Mouse (Mus musculus): ENCODE results near the gene Sox5.

The Sox5 gene

GRCm38 (mm10) chr6:144485578-144485977 lies 296.2 kb downstream of the Sox5 start:
- CTCF ChIA-PET: interaction anchor here (0.6 kb wide), 1 partner anchor 16 kb away, joined by 8 read pairs; no protein-coding TSS in a partner anchor

GRCm38 (mm10) chr6:144483166-144483565 lies 298.6 kb downstream of the Sox5 start:
- CTCF ChIA-PET: no interaction called here

GRCm38 (mm10) chr6:144480648-144481528 lies 300.9 kb downstream of the Sox5 start:
- CTCF ChIA-PET: no interaction called here

- CTCF ChIA-PET: no interaction called here
Observed at GRCm38 (mm10) chr6:144479861-144480260, 301.9 kb downstream of the Sox5 start.

- CTCF ChIA-PET: no interaction called here
Observed at GRCm38 (mm10) chr6:144477287-144478064, 304.3 kb downstream of the Sox5 start.

- CTCF ChIA-PET: interaction anchor here (0.7 kb wide), 1 partner anchor 241 kb away, joined by 5 read pairs; no protein-coding TSS in a partner anchor
Observed at GRCm38 (mm10) chr6:144473437-144473836, 308.3 kb downstream of the Sox5 start.

GRCm38 (mm10) chr6:144472089-144472900 lies 309.5 kb downstream of the Sox5 start:
- CTCF ChIA-PET: no interaction called here

- CTCF ChIA-PET: no interaction called here
Observed at GRCm38 (mm10) chr6:144466711-144467110, 315.1 kb downstream of the Sox5 start.

- CTCF ChIA-PET: interaction anchor here (0.6 kb wide), 1 partner anchor 1244 kb away, joined by 6 read pairs; no protein-coding TSS in a partner anchor
Observed at GRCm38 (mm10) chr6:144463691-144464090, 318.1 kb downstream of the Sox5 start.

- CTCF ChIA-PET: interaction anchor here (0.6 kb wide), 1 partner anchor 1244 kb away, joined by 6 read pairs; no protein-coding TSS in a partner anchor
Observed at GRCm38 (mm10) chr6:144463274-144463673, 318.5 kb downstream of the Sox5 start.

GRCm38 (mm10) chr6:144459486-144459885 lies 322.3 kb downstream of the Sox5 start:
- CTCF ChIA-PET: no interaction called here

GRCm38 (mm10) chr6:144457500-144457899 lies 324.3 kb downstream of the Sox5 start:
- CTCF ChIA-PET: no interaction called here

- CTCF ChIA-PET: no interaction called here
Observed at GRCm38 (mm10) chr6:144454291-144455276, 327.2 kb downstream of the Sox5 start.

- CTCF ChIA-PET: no interaction called here
Observed at GRCm38 (mm10) chr6:144453605-144454004, 328.2 kb downstream of the Sox5 start.

GRCm38 (mm10) chr6:144453147-144453546 lies 328.6 kb downstream of the Sox5 start:
- CTCF ChIA-PET: no interaction called here

- CTCF ChIA-PET: no interaction called here
Observed at GRCm38 (mm10) chr6:144452200-144452977, 329.4 kb downstream of the Sox5 start.

- CTCF ChIA-PET: no interaction called here
Observed at GRCm38 (mm10) chr6:144451631-144452030, 330.1 kb downstream of the Sox5 start.

- CTCF ChIA-PET: no interaction called here
Observed at GRCm38 (mm10) chr6:144445761-144446373, 335.9 kb downstream of the Sox5 start.

- CTCF ChIA-PET: no interaction called here
Observed at GRCm38 (mm10) chr6:144444367-144444766, 337.4 kb downstream of the Sox5 start.
